Mouse (Mus musculus) MEL (cell line): ENCODE results near the gene Nfatc4. TPM values are rescaled to one million over a fixed set of nuclear protein-coding genes. Genes with fewer than 3 reads are reported as not detected.

Experiments
- DNase-seq: peaks from one replicate; pipeline ENCODE4 v3.0.0; 2011; ENCODE audit warnings: low read depth, low spot score
- H3K27ac ChIP-seq: 2 replicates; pipeline ENCODE4 v1.5.1; 2012; ENCODE audit warnings: low read depth, mild to moderate bottlenecking, control low read depth, low read length, moderate library complexity; ENCODE audit not compliant: control insufficient read depth
- H3K27me3 ChIP-seq, 2 experiments: fragments of 150-350 bp in 1 of 2; sonication (generic) in 1 of 2; 2 replicates each; pipeline ENCODE4 v1.6.1; 2012; ENCODE audit warnings: low read length in 2 of 2, mild to moderate bottlenecking in 2 of 2, improper control_type of control experiment in 1 of 2, moderate library complexity in 1 of 2; ENCODE audit not compliant: insufficient read depth in 2 of 2, control insufficient read depth in 1 of 2
- H3K36me3 ChIP-seq, 2 experiments: 2 replicates each; pipeline ENCODE4 v1.6.1; 2012 to 2014; ENCODE audit warnings: low read length in 2 of 2, improper control_type of control experiment in 1 of 2, inconsistent platforms in 1 of 2, mild to moderate bottlenecking in 1 of 2; ENCODE audit not compliant: insufficient read depth in 2 of 2, control insufficient read depth in 1 of 2
- H3K4me1 ChIP-seq, 2 experiments: fragments of 150-350 bp in 1 of 2; sonication (generic) in 1 of 2; 2 replicates each; pipeline ENCODE4 v1.6.1; 2012; ENCODE audit warnings: low read length in 2 of 2, improper control_type of control experiment in 1 of 2, mild to moderate bottlenecking in 1 of 2; ENCODE audit not compliant: insufficient read depth in 2 of 2, control insufficient read depth in 1 of 2
- H3K4me3 ChIP-seq, 2 experiments: fragments of 150-350 bp in 1 of 2; sonication (generic) in 1 of 2; 2 replicates each; pipeline ENCODE4 v1.5.1; 2012; ENCODE audit warnings: low read depth in 2 of 2, low read length in 2 of 2, mild to moderate bottlenecking in 2 of 2, moderate library complexity in 2 of 2, control low read depth in 1 of 2, improper control_type of control experiment in 1 of 2; ENCODE audit not compliant: control insufficient read depth in 1 of 2, insufficient read depth in 1 of 2
- H3K79me2 ChIP-seq: 2 replicates; pipeline ENCODE4 v1.6.1; 2012; ENCODE audit warnings: mild to moderate bottlenecking, low read length, moderate library complexity; ENCODE audit not compliant: control insufficient read depth, poor library complexity, insufficient read depth
- H3K9ac ChIP-seq: 2 replicates; pipeline ENCODE4 v1.6.1; 2012; ENCODE audit warnings: low read depth, mild to moderate bottlenecking, control low read depth, low read length, moderate library complexity; ENCODE audit not compliant: control insufficient read depth, poor library complexity, severe bottlenecking
- H3K9me3 ChIP-seq: fragments of 150-350 bp; sonication (generic); replicated peaks from 2 replicates; pipeline ENCODE4 v1.6.1; 2012; ENCODE audit warnings: mild to moderate bottlenecking, low read length, improper control_type of control experiment, moderate library complexity; ENCODE audit not compliant: insufficient read depth
- CHD2 ChIP-seq: IDR thresholded peaks from 2 replicates; pipeline ENCODE4 v1.6.1; 2011; ENCODE audit warnings: low read length, improper control_type of control experiment
- CTCF ChIP-seq, 3 experiments: IDR thresholded peaks in 2 of 3; conservative IDR thresholded peaks in 1 of 3; 2 replicates each; pipeline ENCODE4 v1.5.1; 2011 to 2012; ENCODE audit warnings: low read length in 3 of 3, low read depth in 2 of 3, mild to moderate bottlenecking in 2 of 3, improper control_type of control experiment in 1 of 3, inconsistent platforms in 1 of 3, mixed read lengths in 1 of 3, moderate library complexity in 1 of 3; ENCODE audit not compliant: control insufficient read depth in 1 of 3, insufficient read depth in 1 of 3, poor library complexity in 1 of 3, severe bottlenecking in 1 of 3
- EP300 ChIP-seq, 2 experiments: IDR thresholded peaks; 2 replicates each; pipeline ENCODE4 v1.6.1; 2011; ENCODE audit warnings: improper control_type of control experiment in 2 of 2, low read length in 2 of 2, low read depth in 1 of 2, mild to moderate bottlenecking in 1 of 2
- GABPA ChIP-seq: IDR thresholded peaks from 2 replicates; pipeline ENCODE4 v1.6.1; 2012; ENCODE audit warnings: low read depth, mild to moderate bottlenecking, inconsistent platforms, low read length, improper control_type of control experiment, moderate library complexity
- HCFC1 ChIP-seq: IDR thresholded peaks from 2 replicates; pipeline ENCODE4 v1.6.1; 2012; ENCODE audit warnings: low read depth, mild to moderate bottlenecking, inconsistent platforms, low read length, improper control_type of control experiment, moderate library complexity
- JUND ChIP-seq: IDR thresholded peaks from 2 replicates; pipeline ENCODE4 v1.6.1; 2011; ENCODE audit warnings: low read depth, mild to moderate bottlenecking, improper control_type of control experiment, low read length
- KAT2A ChIP-seq: conservative IDR thresholded peaks from 2 replicates; pipeline ENCODE4 v1.6.1; 2012; ENCODE audit warnings: low read depth, low read length, improper control_type of control experiment, inconsistent platforms
- MAZ ChIP-seq: IDR thresholded peaks from 2 replicates; pipeline ENCODE4 v1.6.1; 2012; ENCODE audit warnings: low read depth, mild to moderate bottlenecking, inconsistent platforms, low read length, improper control_type of control experiment
- MEF2A ChIP-seq: IDR thresholded peaks from 2 replicates; pipeline ENCODE4 v1.6.1; 2014; ENCODE audit warnings: low read depth, mild to moderate bottlenecking, inconsistent platforms, low read length, improper control_type of control experiment; ENCODE audit not compliant: poor library complexity, insufficient replicate concordance, severe bottlenecking; ENCODE audit errors: extremely low read depth
- NRF1 ChIP-seq: IDR thresholded peaks from 2 replicates; pipeline ENCODE4 v1.6.1; 2014; ENCODE audit warnings: low read depth, mild to moderate bottlenecking, inconsistent platforms, low read length, improper control_type of control experiment, moderate library complexity; ENCODE audit not compliant: poor library complexity, insufficient read depth, severe bottlenecking
- POLR2A ChIP-seq, 2 experiments: IDR thresholded peaks; 2 replicates each; pipeline ENCODE4 v1.6.1; 2011 to 2012; ENCODE audit warnings: low read length in 2 of 2, mild to moderate bottlenecking in 2 of 2, control low read depth in 1 of 2, improper control_type of control experiment in 1 of 2, low read depth in 1 of 2, moderate library complexity in 1 of 2; ENCODE audit not compliant: control insufficient read depth in 1 of 2, insufficient read depth in 1 of 2, poor library complexity in 1 of 2
- POLR2AphosphoS2 ChIP-seq: IDR thresholded peaks from 2 replicates; pipeline ENCODE4 v1.6.1; 2011; ENCODE audit warnings: low read length, improper control_type of control experiment
- POLR2AphosphoS5 ChIP-seq: IDR thresholded peaks from 2 replicates; pipeline ENCODE4 v1.6.1; 2012; ENCODE audit warnings: low read depth, borderline replicate concordance, mild to moderate bottlenecking, inconsistent platforms, low read length, moderate library complexity, mixed read lengths
- RAD21 ChIP-seq: IDR thresholded peaks from 2 replicates; pipeline ENCODE4 v1.6.1; 2011; ENCODE audit warnings: mild to moderate bottlenecking, low read depth, low read length, improper control_type of control experiment
- RCOR1 ChIP-seq: IDR thresholded peaks from 2 replicates; pipeline ENCODE4 v1.6.1; 2012; ENCODE audit warnings: low read depth, mild to moderate bottlenecking, inconsistent platforms, low read length, improper control_type of control experiment
- SIN3A ChIP-seq: IDR thresholded peaks from 2 replicates; pipeline ENCODE4 v1.6.1; 2012; ENCODE audit warnings: low read length, improper control_type of control experiment, inconsistent platforms
- SMC3 ChIP-seq: IDR thresholded peaks from 2 replicates; pipeline ENCODE4 v1.6.1; 2011; ENCODE audit warnings: low read depth, low read length, improper control_type of control experiment
- TAL1 ChIP-seq: IDR thresholded peaks from 2 replicates; pipeline ENCODE4 v1.6.1; 2012; ENCODE audit warnings: mild to moderate bottlenecking, inconsistent platforms, low read length, moderate library complexity, mixed read lengths
- ZC3H11A ChIP-seq: IDR thresholded peaks from 2 replicates; pipeline ENCODE4 v1.6.1; 2012; ENCODE audit warnings: low read depth, mild to moderate bottlenecking, inconsistent platforms, low read length, improper control_type of control experiment
- polyA plus RNA-seq, 2 experiments: library from polyadenylated mRNA; stranded (reverse) in 1 of 2; unstranded in 1 of 2; fragments of >175 nt in 1 of 2; fragments of >200 nt in 1 of 2; gene quantifications; 2 replicates each; pipeline versions ENCODE4 v1.2.1 to v1.2.4; 2012; ENCODE audit warnings: low replicate concordance in 2 of 2, low read depth in 1 of 2; ENCODE audit not compliant: insufficient read length in 2 of 2, insufficient read depth in 1 of 2, missing spikeins in 1 of 2
- total RNA-seq: library from RNA; depleted of rRNA; stranded (reverse); fragments of 300-350 nt; gene quantifications from 2 replicates; pipeline ENCODE4 v1.2.3, GENCODE M21; 2012

Nfatc4 gene
- total and polyA plus RNA-seq, 3 experiments, result 0.27 to 0.71 TPM; not detected in 1

- Histone ChIP-seq H3K36me3 (no peaks in the 10 kb centered on the region), H3K27ac (no peak overlapping the region), H3K4me1 (no peaks in the 10 kb centered on the region), H3K4me3 (no peak overlapping the region), H3K9me3 (no peaks in the 10 kb centered on the region), H3K9ac (no peak overlapping the region), H3K79me2 (no peaks in the 10 kb centered on the region), H3K27me3 (peaks cover 3 to 7% of the 10 kb centered on the region in 2 experiments; a peak in 3 of 4 replicates)
- TF ChIP-seq RCOR1 (no peak), POLR2AphosphoS5 (no peak), SMC3 (peak; percentile 62), KAT2A (no peak), ZC3H11A (peak; percentile 14; the same call in 1 of the 2 replicates), CTCF (IDR thresholded peaks at IDR 0.05 in 2 of 3, conservative IDR thresholded peaks at IDR 0.05 in 1 of 3; ENCODE audit: control insufficient read depth in 1 of 3, insufficient read depth in 1 of 3, low read depth in 2 of 3, low read length in 3 of 3, poor library complexity in 1 of 3, severe bottlenecking in 1 of 3) (peak; percentile 75 to 97 (median 84)), MEF2A (no peak)
- DNase-seq, result peak; percentile 54
These were observed 44.0 kb downstream of the Nfatc4 start for GRCm38 (mm10) chr14:55866962-55867361.

GRCm38 (mm10) chr14:55868230-55869026 lies 45.5 kb downstream of the Nfatc4 start:
- no peak overlapping the region for H3K4me3 ChIP-seq
- no peaks in the 10 kb centered on the region for H3K4me1 ChIP-seq
- no peaks in the 10 kb centered on the region for H3K36me3 ChIP-seq
- H3K79me2 ChIP-seq, result no peaks in the 10 kb centered on the region
- H3K27me3 ChIP-seq, result peaks cover 3 to 7% of the 10 kb centered on the region in 2 experiments; a peak in 3 of 4 replicates
- TF ChIP-seq POLR2A (IDR thresholded peaks at IDR 0.05; ENCODE audit: control insufficient read depth in 1 of 2, insufficient read depth in 1 of 2, low read depth in 1 of 2, low read length in 2 of 2, poor library complexity in 1 of 2), result no peak
- no peak for TF ChIP-seq NRF1
- no peak for TF ChIP-seq KAT2A
- no peak for TF ChIP-seq TAL1
- TF ChIP-seq SIN3A, result no peak
- no peak for TF ChIP-seq JUND
- no peak for TF ChIP-seq RCOR1
- no peak for TF ChIP-seq EP300 (IDR thresholded peaks at IDR 0.05; ENCODE audit: low read depth in 1 of 2, low read length in 2 of 2)
- no peak for TF ChIP-seq RAD21
- TF ChIP-seq MEF2A, result no peak
- TF ChIP-seq MAZ, result no peak
- no peak for TF ChIP-seq HCFC1
- no peak for TF ChIP-seq GABPA
- no peak for TF ChIP-seq POLR2AphosphoS2
- TF ChIP-seq SMC3, result no peak
- TF ChIP-seq CHD2, result no peak
- H3K9me3 ChIP-seq, result no peaks in the 10 kb centered on the region
- H3K9ac ChIP-seq, result no peak overlapping the region
- H3K27ac ChIP-seq, result no peak overlapping the region
- no peak for DNase-seq
